Mouse (Mus musculus) left cerebral cortex, postnatal 14 days (tissue): ENCODE measurements around the gene Fkbp5. TPM values are rescaled to one million over a fixed set of nuclear protein-coding genes. Genes with fewer than 3 reads are reported as not detected.

Experiments used
- DNase-seq, 2 experiments: peaks; one replicate each; pipeline ENCODE4 v3.0.0; 2021 to 2022; ENCODE audit warnings: low spot score in 2 of 2, mixed read lengths in 1 of 2
- intact Hi-C: fragments of 180-260 bp; cut with DNase I; formaldehyde crosslinking; loops from one replicate; pipeline ENCODE4 v1.15.1; 2025
- total RNA-seq, 2 experiments: library from RNA; stranded (reverse); gene quantifications; 2 replicates each; pipeline ENCODE4 v1.2.3; 2021

Fkbp5 gene
- total RNA-seq, 2 experiments from 2014 or later, result 29.0 to 52.6 TPM

- intact Hi-C loops, result loop anchor here (2.0 to 10.0 kb wide), 2 partner anchors 200 to 302 kb away; partner anchors contain the start of gene Rpl10a
Measured at GRCm38 (mm10) chr17:28524831-28525430, 7.6 kb upstream of the Fkbp5 start.

DNA sequence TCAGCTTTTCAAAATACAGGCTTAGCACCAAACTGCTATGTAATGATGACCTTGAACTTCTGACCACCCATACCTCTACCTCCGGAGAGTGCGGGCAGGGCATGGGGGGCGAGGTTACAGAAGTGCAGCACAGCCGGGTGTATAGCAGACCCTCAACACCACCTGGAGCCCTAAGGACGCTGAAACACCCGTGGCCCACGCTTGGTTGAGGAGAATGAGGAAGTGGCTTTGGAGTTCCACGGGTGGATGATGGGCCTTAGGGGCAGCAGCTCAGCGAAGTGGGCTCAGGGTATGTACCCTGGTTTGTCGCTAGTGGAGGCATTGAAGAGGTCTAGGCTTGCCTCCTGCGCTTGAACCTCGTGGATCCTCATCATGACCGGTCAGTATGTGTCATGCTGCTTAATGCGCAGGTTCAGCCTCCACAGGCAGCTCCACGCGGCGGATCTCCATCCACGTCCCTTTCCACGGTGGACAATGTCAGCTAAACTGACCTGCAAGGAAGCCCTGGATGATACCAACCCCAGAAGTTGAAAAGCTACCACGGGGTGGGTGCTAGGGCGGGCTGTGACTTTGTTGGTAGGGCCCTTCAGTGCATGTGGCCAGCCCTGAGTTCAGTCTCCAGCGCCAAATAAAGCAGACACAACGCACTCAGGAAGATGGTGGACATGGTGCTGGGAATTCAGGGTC lies 6.8 kb upstream of the Fkbp5 start:
- peak in 1 of 2 experiments; percentile 22 for DNase-seq

More at GRCm38 (mm10) chr17:28524831-28525430, 7.6 kb upstream of the Fkbp5 start:
- no peak for DNase-seq

GRCm38 (mm10) chr17:28523355-28524008 lies 6.2 kb upstream of the Fkbp5 start:
- DNase-seq, result peak; percentile 29 to 37
- intact Hi-C loops, result loop anchor here (1.0 to 10.0 kb wide), 3 partner anchors 38 to 301 kb away; partner anchors contain the start of gene Rpl10a

More for the DNA sequence above, 6.8 kb upstream of the Fkbp5 start:
- intact Hi-C loops, result loop anchor here (2.0 to 10.0 kb wide), 2 partner anchors 199 to 301 kb away; partner anchors contain the start of gene Rpl10a

DNA sequence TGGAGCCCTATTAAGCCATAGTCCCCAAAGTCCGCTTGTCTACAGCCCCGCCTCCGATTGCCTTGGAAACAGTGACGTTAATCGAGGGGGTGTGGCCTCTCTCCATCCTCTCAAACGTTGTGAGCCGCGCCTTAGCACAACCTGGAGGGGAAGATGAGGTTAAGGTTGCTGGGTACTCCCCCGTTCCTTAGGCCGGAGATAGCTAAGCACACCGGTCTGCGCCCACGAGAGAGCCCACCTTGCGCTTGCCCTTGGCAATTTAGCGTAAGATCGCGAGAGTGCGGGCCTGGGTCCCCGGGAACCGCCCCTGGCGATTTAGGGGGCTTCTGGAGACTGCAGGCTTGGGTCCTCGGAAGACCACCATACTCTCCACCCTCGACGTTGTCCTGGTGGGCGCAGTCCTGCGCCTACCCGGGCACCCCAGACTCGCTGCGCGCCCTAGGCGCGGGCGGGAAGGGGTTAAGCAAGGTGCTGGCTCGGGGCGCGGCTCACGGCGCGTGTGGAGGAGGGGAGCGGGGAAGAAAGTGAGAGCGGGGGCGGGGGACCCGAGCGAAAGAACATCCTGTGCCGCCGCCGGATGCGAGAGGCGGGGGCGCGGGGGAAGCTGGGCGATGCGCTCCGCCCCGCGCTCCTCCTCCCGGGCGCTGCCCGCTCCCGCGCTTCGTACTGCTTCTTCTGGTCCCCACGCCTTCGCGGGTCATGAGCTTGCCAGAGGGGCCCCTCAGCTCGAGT lies 5.5 kb upstream of the Fkbp5 start:
- intact Hi-C loops, result loop anchor here (1.0 to 10.0 kb wide), 2 partner anchors 37 to 198 kb away; partner anchors contain the start of gene Rpl10a
- peak; percentile 96 for DNase-seq

GRCm38 (mm10) chr17:28521920-28522319 lies 4.6 kb upstream of the Fkbp5 start:
- intact Hi-C loops, result loop anchor here (10.0 kb wide), 1 partner anchor 197 kb away; the partner anchor contains the start of gene Rpl10a
- peak in 1 of 2 experiments; percentile 19 for DNase-seq

DNA sequence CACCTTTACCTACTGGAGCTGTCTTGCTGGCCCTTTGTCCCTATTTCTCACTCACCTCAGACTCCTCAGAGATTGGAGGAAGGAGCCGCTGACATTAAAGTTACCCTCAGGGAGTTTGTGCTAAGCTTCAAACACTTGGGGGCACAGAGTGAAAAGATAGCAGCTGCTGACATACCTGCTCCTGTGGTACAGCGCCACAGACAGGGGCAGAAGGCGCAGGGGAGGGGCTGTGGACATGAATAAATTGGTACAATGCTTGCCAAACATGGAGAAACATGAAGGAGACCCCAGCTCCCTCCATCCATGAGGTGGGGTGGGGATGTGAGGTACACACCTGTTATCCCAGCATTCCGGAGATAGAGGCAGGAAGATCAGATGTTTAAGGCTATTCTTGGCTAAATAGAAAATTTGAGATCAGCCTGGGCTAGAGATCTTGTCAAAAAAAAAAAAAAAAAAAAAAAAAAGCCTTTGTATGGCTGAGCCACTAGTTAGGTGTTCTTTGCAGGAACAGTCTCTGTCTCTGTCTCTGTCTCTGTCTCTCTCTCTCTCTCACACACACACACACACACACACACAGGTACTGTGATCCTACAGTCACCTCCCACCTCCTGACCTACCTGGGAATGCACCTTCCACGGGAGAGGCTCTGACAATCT lies 3.9 kb upstream of the Fkbp5 start:
- peak in 1 of 2 experiments; percentile 33 for DNase-seq

GRCm38 (mm10) chr17:28520561-28520960 lies 3.2 kb upstream of the Fkbp5 start:
- intact Hi-C loops, result loop anchor here (10.0 kb wide), 1 partner anchor 196 kb away; the partner anchor contains the start of gene Rpl10a
- no peak for DNase-seq

More for the DNA sequence above, 3.9 kb upstream of the Fkbp5 start:
- intact Hi-C loops, result loop anchor here (10.0 kb wide), 1 partner anchor 196 kb away; the partner anchor contains the start of gene Rpl10a

DNA sequence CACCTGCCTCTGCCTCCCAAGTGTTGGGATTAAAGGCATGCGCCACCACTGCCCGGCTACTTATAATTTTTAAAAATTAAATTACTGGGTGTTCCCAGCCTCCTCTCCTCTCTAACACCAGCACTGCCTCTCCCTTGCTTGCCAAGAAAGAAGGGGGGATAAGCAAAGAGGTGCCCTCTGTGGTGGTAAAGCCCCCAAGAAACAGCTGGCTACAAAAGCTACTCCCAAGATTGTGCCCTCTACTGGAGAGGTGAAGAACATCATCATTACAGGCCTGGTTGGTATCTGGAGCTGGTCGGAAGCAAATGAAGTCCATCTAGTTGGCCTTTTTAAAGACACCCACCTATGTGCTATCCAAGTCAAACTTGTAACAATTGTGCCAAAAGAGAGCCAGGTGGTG lies 2.5 kb upstream of the Fkbp5 start:
- DNase-seq, result peak in 1 of 2 experiments; percentile 26
- intact Hi-C loops, result loop anchor here (10.0 kb wide), 1 partner anchor 195 kb away; the partner anchor contains the start of gene Rpl10a

GRCm38 (mm10) chr17:28518615-28519071 lies 1.3 kb upstream of the Fkbp5 start:
- intact Hi-C loops, result no loop called here
- peak in 1 of 2 experiments; percentile 20 for DNase-seq

DNA sequence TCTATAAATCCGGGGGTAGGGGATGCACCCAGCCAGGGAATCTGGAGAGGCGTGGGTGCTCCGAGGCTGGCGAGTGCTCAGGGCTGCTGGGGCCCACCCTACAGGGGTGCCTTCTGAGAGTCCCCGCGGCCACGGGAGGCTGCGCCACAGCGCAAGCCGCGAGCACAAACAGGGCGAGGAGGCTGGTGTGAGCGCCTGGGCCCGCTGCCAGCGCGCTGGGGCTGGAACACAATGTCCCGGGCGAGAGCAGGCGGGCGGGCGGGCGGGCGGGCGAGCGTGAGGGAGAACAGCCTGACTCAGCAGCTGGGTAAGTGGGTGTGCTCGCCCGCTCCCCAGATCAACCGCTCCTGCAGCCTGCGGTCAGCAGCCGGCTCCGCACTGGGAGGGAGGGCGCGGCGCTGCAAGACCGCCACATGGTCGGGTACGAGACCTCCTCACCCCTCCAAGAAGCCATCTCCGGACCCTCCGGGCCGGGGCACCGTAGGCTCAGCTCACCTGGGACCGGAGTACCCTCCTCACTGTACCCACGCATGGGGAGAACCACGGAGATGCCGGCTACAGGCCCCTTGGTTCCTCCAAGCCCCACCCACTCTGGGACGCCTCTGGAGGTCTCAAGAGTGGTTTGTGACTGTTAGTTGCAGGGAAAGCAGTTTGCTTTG lies 758 bp upstream of the Fkbp5 start:
- intact Hi-C loops, result no loop called here
- peak; percentile 91 to 95 for DNase-seq

- DNase-seq, result no peak
- intact Hi-C loops, result no loop called here
Measured at GRCm38 (mm10) chr17:28516881-28517280, 446 bp downstream of the Fkbp5 start.

GRCm38 (mm10) chr17:28515431-28516341 lies 1.6 kb downstream of the Fkbp5 start:
- intact Hi-C loops, result no loop called here
- DNase-seq, result no peak

GRCm38 (mm10) chr17:28514555-28514954 lies 2.8 kb downstream of the Fkbp5 start:
- no peak for DNase-seq
- intact Hi-C loops, result no loop called here

GRCm38 (mm10) chr17:28513844-28514243 lies 3.5 kb downstream of the Fkbp5 start:
- peak in 1 of 2 experiments; percentile 37 for DNase-seq
- intact Hi-C loops, result no loop called here

DNA sequence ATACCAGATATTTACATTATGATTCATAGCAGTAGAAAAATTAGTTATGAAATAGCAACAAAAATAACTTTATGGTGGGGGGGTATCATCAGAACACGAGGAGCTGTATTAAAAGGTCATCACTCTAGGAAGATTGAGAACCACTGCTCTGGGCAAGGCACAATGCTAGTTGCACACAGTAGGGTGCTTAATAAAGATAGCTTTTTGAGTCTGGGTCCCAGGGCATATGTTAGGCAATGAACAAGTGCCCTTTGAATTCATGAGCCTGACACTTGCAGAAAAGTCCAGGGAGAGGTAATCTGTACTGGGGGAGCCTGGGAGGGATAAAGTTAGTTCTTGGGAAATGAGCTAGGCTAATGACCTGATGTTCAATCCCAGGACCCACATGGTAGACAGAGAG lies 4.0 kb downstream of the Fkbp5 start:
- intact Hi-C loops, result no loop called here
- DNase-seq, result no peak

GRCm38 (mm10) chr17:28512696-28513095 lies 4.6 kb downstream of the Fkbp5 start:
- peak in 1 of 2 experiments; percentile 12 for DNase-seq

More at GRCm38 (mm10) chr17:28512696-28513095, 4.6 kb downstream of the Fkbp5 start:
- intact Hi-C loops, result no loop called here
